12 mouse cellular contexts compared by ENCODE assay signal in genomic region chr1:119523369-119523768, GRCm38 (mm10).
"Had no signal": no experiment of that assay in that cellular context is flagged by ENCODE, and none has a peak within 500 bp of the region (broad histone marks: within the 10 kb centered on the region; RNA-seq: fewer than 3 reads in every experiment).

No protein-coding gene starts in this region.

- H3K27ac ChIP-seq: layer of hippocampus, adult 2 months; limb, embryonic 12.5 days; liver, embryonic 14.5 days; neural tube, embryonic 13.5 days; stomach, embryonic 15.5 days had no signal

- H3K27me3 ChIP-seq: limb, embryonic 12.5 days; neural tube, embryonic 13.5 days; stomach, embryonic 15.5 days had no signal

- ATAC-seq: lung, postnatal 0 days had no signal

- H3K9me3 ChIP-seq: neural tube, embryonic 13.5 days; stomach, embryonic 15.5 days had no signal

- H3K4me2 ChIP-seq: limb, embryonic 12.5 days; neural tube, embryonic 13.5 days; stomach, embryonic 15.5 days had no signal

- DNase-seq: lung, adult 2 months; midbrain, embryonic 14.5 days; retina, postnatal 1 day; right cerebral cortex, postnatal 4 days; thymus, adult 18-20 months; thymus, postnatal 14 days had no signal

- H3K4me3 ChIP-seq: layer of hippocampus, adult 2 months; limb, embryonic 12.5 days; neural tube, embryonic 13.5 days; stomach, embryonic 15.5 days had no signal

- H3K9ac ChIP-seq: limb, embryonic 12.5 days; liver, embryonic 14.5 days; neural tube, embryonic 13.5 days; stomach, embryonic 15.5 days had no signal
